Mouse (Mus musculus) MEL (cell line): Measurements from ENCODE around the gene Spc24.

Source experiments
- CHD1 ChIP-seq: IDR thresholded peaks from 2 replicates; pipeline ENCODE4 v1.6.1; 2012; ENCODE audit warnings: low read depth, mild to moderate bottlenecking, inconsistent platforms, low read length, improper control_type of control experiment
- CTCF ChIP-seq, 3 experiments: IDR thresholded peaks in 2 of 3; conservative IDR thresholded peaks in 1 of 3; 2 replicates each; pipeline ENCODE4 v1.5.1; 2011 to 2012; ENCODE audit warnings: low read length in 3 of 3, low read depth in 2 of 3, mild to moderate bottlenecking in 2 of 3, improper control_type of control experiment in 1 of 3, inconsistent platforms in 1 of 3, mixed read lengths in 1 of 3, moderate library complexity in 1 of 3; ENCODE audit not compliant: control insufficient read depth in 1 of 3, insufficient read depth in 1 of 3, poor library complexity in 1 of 3, severe bottlenecking in 1 of 3
- HCFC1 ChIP-seq: IDR thresholded peaks from 2 replicates; pipeline ENCODE4 v1.6.1; 2012; ENCODE audit warnings: low read depth, mild to moderate bottlenecking, inconsistent platforms, low read length, improper control_type of control experiment, moderate library complexity
- MYB ChIP-seq: IDR thresholded peaks from 2 replicates; pipeline ENCODE4 v1.6.1; 2011; ENCODE audit warnings: mild to moderate bottlenecking, low read depth, low read length, improper control_type of control experiment
- POLR2A ChIP-seq, 2 experiments: IDR thresholded peaks; 2 replicates each; pipeline ENCODE4 v1.6.1; 2011 to 2012; ENCODE audit warnings: low read length in 2 of 2, mild to moderate bottlenecking in 2 of 2, control low read depth in 1 of 2, improper control_type of control experiment in 1 of 2, low read depth in 1 of 2, moderate library complexity in 1 of 2; ENCODE audit not compliant: control insufficient read depth in 1 of 2, insufficient read depth in 1 of 2, poor library complexity in 1 of 2
- ZNF384 ChIP-seq: IDR thresholded peaks from 2 replicates; pipeline ENCODE4 v1.6.1; 2012; ENCODE audit warnings: low read depth, mild to moderate bottlenecking, inconsistent platforms, low read length, improper control_type of control experiment

- no peak for TF ChIP-seq POLR2A (IDR thresholded peaks at IDR 0.05; ENCODE audit: control insufficient read depth in 1 of 2, insufficient read depth in 1 of 2, low read depth in 1 of 2, low read length in 2 of 2, poor library complexity in 1 of 2)
- no peak for TF ChIP-seq HCFC1
- no peak for TF ChIP-seq CTCF (IDR thresholded peaks at IDR 0.05 in 2 of 3, conservative IDR thresholded peaks at IDR 0.05 in 1 of 3; ENCODE audit: control insufficient read depth in 1 of 3, insufficient read depth in 1 of 3, low read depth in 2 of 3, low read length in 3 of 3, poor library complexity in 1 of 3, severe bottlenecking in 1 of 3)
- TF ChIP-seq ZNF384 = no peak
- no peak for TF ChIP-seq CHD1
- no peak for TF ChIP-seq MYB
Observed at GRCm38 (mm10) chr9:21792644-21793043, 32.5 kb upstream of the Spc24 start.
